14 mouse cellular contexts compared by ENCODE assay signal in the genomic region with DNA sequence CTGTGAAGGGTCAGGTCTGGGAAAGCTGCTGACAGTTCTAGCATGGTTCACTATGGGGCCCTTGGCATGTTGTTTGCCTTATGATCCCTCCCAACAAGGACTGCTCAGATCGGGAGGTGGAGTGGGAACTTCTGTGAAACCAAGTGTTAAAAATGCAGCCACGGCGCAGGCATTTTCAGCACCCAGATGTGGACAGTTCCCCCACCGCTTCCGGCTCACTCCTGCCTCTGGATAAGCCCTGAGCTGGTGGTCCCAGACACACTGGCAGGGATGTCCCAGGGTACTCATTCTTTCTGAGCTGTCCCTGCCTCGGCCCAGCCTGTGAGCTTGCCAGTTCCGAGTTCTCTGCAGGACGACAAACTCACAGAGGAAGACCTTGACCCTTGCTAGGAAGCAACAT. TPM values are rescaled to one million over a fixed set of nuclear protein-coding genes. Genes with fewer than 3 reads are reported as not detected.
DNase-seq lines count a peak whose midpoint lies in the region; ATAC-seq lines count a peak whose summit lies in the region.
"Had no signal": no experiment of that assay in that cellular context is flagged by ENCODE, and none has a peak within 500 bp of the region (broad histone marks: within the 10 kb centered on the region; RNA-seq: fewer than 3 reads in every experiment).

No protein-coding gene starts in this region.

- H3K4me2 ChIP-seq in forebrain, embryonic 13.5 days: no peak overlapping the region
- H3K4me2 ChIP-seq: forebrain, embryonic 12.5 days; neural tube, embryonic 12.5 days had no signal

- no peak for ATAC-seq in forebrain, embryonic 13.5 days
- ATAC-seq: inflammation-experienced regulatory T-cells, adult 6 months had no signal

- no peak overlapping the region for H3K9ac ChIP-seq in forebrain, embryonic 13.5 days
- H3K9ac ChIP-seq: forebrain, embryonic 12.5 days; liver, embryonic 14.5 days; neural tube, embryonic 12.5 days had no signal

- 12% methylated on average over 8 of the region's 8 CpGs for WGBS in forebrain, embryonic 10.5 days
- 8% methylated on average over 8 of the region's 8 CpGs for WGBS in forebrain, embryonic 13.5 days
- WGBS in embryonic facial prominence, embryonic 10.5 days: 13% methylated on average over 8 of the region's 8 CpGs

- H3K36me3 ChIP-seq in forebrain, embryonic 10.5 days (replicated peaks): no peaks in the 10 kb centered on the region
- H3K36me3 ChIP-seq in forebrain, embryonic 13.5 days (ENCODE audit: poor library complexity, severe bottlenecking): no peaks in the 10 kb centered on the region
- no peaks in the 10 kb centered on the region for H3K36me3 ChIP-seq in embryonic facial prominence, embryonic 10.5 days (replicated peaks)
- H3K36me3 ChIP-seq: forebrain, embryonic 12.5 days; neural tube, embryonic 12.5 days had no signal

- peak; percentile 35 for DNase-seq in forebrain, embryonic 10.5 days (ENCODE audit: extremely low spot score, low spot score)
- peak; percentile 8 for DNase-seq in lung, postnatal 10 days
- no peak for DNase-seq in lung, postnatal 14 days
- peak; percentile 65 for DNase-seq in embryonic facial prominence, embryonic 10.5 days (ENCODE audit: low spot score)
- DNase-seq in retina, embryonic 14.5 days (ENCODE audit: low spot score): peak; percentile 59
- no peak for DNase-seq in adrenal gland, postnatal 4 days (ENCODE audit: low spot score in 2 of 2)
- no peak for DNase-seq in right cerebral cortex, postnatal 25 days
- DNase-seq: gastrocnemius, postnatal 36 days had no signal

- no peaks in the 10 kb centered on the region for H3K27me3 ChIP-seq in forebrain, embryonic 10.5 days (ENCODE audit: poor library complexity, severe bottlenecking)
- peaks cover 7% of the 10 kb centered on the region; the same call in 1 of the 2 replicates for H3K27me3 ChIP-seq in forebrain, embryonic 13.5 days
- no peaks in the 10 kb centered on the region for H3K27me3 ChIP-seq in embryonic facial prominence, embryonic 10.5 days (replicated peaks; ENCODE audit: low read depth, poor library complexity, severe bottlenecking)
- H3K27me3 ChIP-seq: neural tube, embryonic 12.5 days had no signal

- H3K4me3 ChIP-seq in forebrain, embryonic 10.5 days: no peak overlapping the region
- no peak overlapping the region for H3K4me3 ChIP-seq in forebrain, embryonic 13.5 days
- H3K4me3 ChIP-seq in embryonic facial prominence, embryonic 10.5 days: no peak overlapping the region
- H3K4me3 ChIP-seq: forebrain, embryonic 12.5 days; neural tube, embryonic 12.5 days had no signal

- H3K27ac ChIP-seq in forebrain, embryonic 10.5 days: no peak overlapping the region
- H3K27ac ChIP-seq in forebrain, embryonic 13.5 days: no peak overlapping the region
- H3K27ac ChIP-seq in embryonic facial prominence, embryonic 10.5 days (replicated peaks): no peak overlapping the region
- H3K27ac ChIP-seq: forebrain, embryonic 12.5 days; liver, embryonic 14.5 days; neural tube, embryonic 12.5 days had no signal

- no peaks in the 10 kb centered on the region for H3K4me1 ChIP-seq in forebrain, embryonic 10.5 days
- peaks cover 7% of the 10 kb centered on the region; the same call in 1 of the 2 replicates for H3K4me1 ChIP-seq in forebrain, embryonic 13.5 days
- H3K4me1 ChIP-seq in embryonic facial prominence, embryonic 10.5 days: no peaks in the 10 kb centered on the region

- no peaks in the 10 kb centered on the region for H3K9me3 ChIP-seq in forebrain, embryonic 10.5 days
- H3K9me3 ChIP-seq in forebrain, embryonic 13.5 days (replicated peaks): no peaks in the 10 kb centered on the region
- H3K9me3 ChIP-seq in embryonic facial prominence, embryonic 10.5 days: no peaks in the 10 kb centered on the region
- H3K9me3 ChIP-seq: forebrain, embryonic 12.5 days; neural tube, embryonic 12.5 days had no signal

RNA-seq across cellular contexts. Expression of gene Slco4a1, which starts 45.0 kb away (rescaled TPM):
- 4.9 and 6.9 TPM in 2 replicates for polyA plus RNA-seq in forebrain, embryonic 10.5 days (2016; fragmentation: Nextera tagmentation; extraction: Ambion mirVana)
- 1.1 and 2.1 TPM in 2 replicates for polyA plus RNA-seq in forebrain, embryonic 13.5 days (2015; fragmentation: Nextera tagmentation; extraction: Ambion mirVana)
- polyA plus RNA-seq in embryonic facial prominence, embryonic 10.5 days (2016; fragmentation: Nextera tagmentation; extraction: Ambion mirVana): 3.3 and 4.1 TPM in 2 replicates
- total RNA-seq in adrenal gland, postnatal 4 days (2021): under 1 TPM; 0.59 TPM
- polyA plus RNA-seq: heart, postnatal 0 days had no signal

Comparison
In these comparisons a context has a peak if more than half of its experiments do, and no peak if none do; other contexts are left out.
1. DNase-seq: peak in forebrain, embryonic 10.5 days (single experiment), lung, postnatal 10 days (single experiment), embryonic facial prominence, embryonic 10.5 days (single experiment) and retina, embryonic 14.5 days (single experiment); none in lung, postnatal 14 days (single experiment), adrenal gland, postnatal 4 days (0 of 2) and right cerebral cortex, postnatal 25 days (single experiment).